Mouse (Mus musculus): Measurements from ENCODE around the gene Methig1.
"Not testable (repeated sequence)": the region's sequence is repeated elsewhere in the genome, so short reads cannot be mapped to it uniquely, and the experiment has no call there.

The Methig1 gene

DNA sequence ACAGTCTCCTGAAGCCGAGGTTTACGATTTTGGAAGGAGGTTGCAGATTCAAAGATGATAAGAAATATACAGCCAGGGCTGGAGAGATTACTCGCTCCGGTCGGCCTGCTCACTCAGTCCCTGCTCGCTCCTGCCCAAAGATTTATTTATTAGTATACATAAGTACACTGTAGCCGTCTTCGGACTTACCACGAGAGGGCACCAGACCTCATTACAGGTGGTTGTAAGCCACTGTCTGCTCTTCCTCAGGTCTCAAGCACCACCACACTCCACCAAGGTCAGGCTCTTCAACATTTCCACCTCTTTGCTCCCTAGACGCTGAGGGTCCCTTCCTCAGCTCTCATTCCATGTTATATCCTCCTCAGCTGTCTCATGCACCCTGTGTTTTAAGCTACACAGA, 15.1 kb upstream of the Methig1 start:
- in situ Hi-C loops (cut with MboI) = not testable (repeated sequence)

GRCm38 (mm10) chr15:100341314-100341980, 11.5 kb upstream of the Methig1 start:
- in situ Hi-C loops (cut with MboI) = not testable (repeated sequence)

DNA sequence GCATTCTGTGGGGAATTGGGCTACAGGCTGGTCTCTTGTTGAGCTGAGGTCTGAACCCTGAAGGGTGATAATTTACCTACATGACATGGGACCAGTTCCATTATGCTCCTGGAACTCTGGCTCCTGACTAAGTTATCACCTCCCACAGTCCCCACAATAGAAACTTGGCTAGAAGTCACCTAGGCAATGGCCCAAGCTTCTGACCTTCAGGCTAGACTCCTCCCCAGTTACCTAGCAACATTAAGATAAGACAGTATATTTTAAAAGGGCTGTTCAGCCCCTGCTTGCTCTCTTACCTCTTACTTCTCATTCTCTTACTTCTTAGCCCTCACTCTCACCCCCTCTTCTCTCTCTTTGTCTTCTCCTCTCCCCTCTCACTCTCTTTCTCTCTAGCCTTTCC, 7.5 kb upstream of the Methig1 start:
- in situ Hi-C loops (cut with MboI) = no loop called here

DNA sequence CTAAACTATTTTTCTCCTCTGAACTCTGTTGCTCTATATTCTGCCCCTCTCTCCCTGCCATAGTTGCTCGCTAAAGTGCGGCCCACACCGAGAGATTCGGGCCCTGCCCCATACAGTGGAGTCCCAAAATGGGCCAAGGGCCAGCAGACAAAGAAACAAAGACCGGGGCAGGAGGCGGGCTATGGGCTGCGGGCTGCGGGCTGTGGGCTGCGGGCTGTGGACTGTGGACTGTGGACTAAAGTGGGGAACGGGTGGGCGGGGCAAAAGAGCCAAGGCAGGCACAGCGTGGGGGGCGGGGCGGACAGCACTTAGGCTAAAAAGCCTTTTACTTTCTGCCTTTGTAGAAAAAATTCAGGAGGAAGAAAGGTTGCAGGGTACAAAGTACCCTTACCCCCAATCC, 6.2 kb upstream of the Methig1 start:
- in situ Hi-C loops (cut with MboI) = no loop called here

DNA sequence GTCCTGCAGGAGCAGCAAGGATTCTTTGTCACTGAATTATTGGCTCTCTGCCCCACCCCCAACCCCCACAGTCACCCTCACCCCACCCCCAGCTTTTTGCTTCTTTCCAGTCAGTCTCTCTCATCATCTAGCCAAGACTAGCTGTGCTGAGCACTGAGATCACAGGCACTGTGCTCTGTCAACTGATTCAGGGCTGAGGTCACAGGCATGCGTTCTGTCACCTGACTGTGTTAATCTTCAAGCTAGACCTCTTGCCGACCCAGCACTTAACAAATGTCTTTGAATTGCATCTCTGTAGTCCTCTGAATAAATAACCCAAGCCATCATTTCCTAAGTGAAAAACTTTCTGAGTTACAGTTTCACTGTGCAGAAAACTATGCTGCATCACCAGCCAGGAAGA, 3.5 kb upstream of the Methig1 start:
- in situ Hi-C loops (cut with MboI) = no loop called here

GRCm38 (mm10) chr15:100351501-100352060, 1.4 kb upstream of the Methig1 start:
- in situ Hi-C loops (cut with MboI) = no loop called here

DNA sequence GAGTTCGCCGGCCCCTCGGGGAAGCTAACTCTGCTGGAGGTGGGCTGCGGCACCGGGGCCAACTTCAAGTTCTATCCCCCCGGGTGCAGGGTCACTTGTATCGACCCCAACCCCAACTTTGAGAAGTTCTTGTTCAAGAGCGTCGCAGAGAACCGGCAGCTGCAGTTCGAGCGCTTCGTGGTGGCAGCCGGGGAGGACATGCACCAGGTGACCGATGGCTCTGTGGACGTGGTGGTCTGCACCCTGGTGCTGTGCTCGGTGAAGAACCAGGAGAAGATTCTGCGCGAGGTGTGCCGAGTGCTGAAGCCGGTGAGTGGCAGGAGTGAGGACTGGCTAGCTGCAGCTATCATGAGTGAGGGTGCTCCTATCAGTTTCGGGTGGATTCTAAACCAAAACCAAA, 450 bp downstream of the Methig1 start:
- in situ Hi-C loops (cut with MboI) = not testable (repeated sequence)

- in situ Hi-C loops (cut with MboI) = no loop called here
These were observed 2.9 kb downstream of the Methig1 start for GRCm38 (mm10) chr15:100355876-100356275.

DNA sequence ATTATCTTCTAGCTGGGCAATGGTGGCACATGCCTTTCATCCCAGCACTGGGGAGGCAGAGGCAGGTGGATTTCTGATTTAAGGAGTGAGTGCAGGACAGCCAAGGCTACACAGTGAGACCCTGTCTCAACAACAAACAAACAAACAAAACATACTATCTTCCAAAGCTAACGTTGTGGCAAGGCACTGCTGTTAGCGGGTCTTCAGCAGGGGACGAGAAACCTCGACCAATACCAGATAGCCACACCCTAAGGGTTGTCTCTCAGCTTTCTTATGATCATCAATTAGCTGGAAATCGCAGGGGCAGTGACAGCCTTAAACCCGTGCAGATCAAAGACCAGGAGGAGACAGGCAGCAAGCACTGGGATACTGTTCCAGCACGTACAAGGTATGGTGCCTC, 11.3 kb downstream of the Methig1 start, which contains the start of gene Higd1c:
Gene Higd1c (plus strand): TSS at position 301 of the 400 bp plus-strand sequence.
- in situ Hi-C loops (cut with MboI) = no loop called here

GRCm38 (mm10) chr15:100365967-100366366, 13.0 kb downstream of the Methig1 start:
- in situ Hi-C loops (cut with MboI) = not testable (repeated sequence)

- in situ Hi-C loops (cut with MboI) = no loop called here
These were observed 14.2 kb downstream of the Methig1 start for GRCm38 (mm10) chr15:100367119-100367518.

DNA sequence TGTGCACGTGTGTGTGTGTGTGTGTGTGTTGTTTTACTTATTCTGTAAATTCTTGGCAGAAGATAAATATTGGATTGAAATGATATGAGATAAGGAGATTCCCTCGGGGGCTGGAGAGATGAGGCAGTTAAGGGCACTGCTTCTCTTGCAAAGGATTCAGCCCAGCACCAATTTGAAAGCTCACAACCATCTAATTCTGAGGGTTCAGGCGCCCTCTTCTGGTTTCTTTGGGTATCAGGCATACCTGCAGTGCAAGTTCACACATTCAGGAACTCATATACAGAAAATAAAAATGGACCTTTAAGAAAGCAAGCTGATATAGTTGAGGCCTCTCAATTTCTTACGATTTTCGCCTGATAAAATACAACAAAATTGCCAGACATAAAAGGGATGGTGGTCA, 22.1 kb downstream of the Methig1 start:
- in situ Hi-C loops (cut with MboI) = no loop called here

- in situ Hi-C loops (cut with MboI) = not testable (repeated sequence)
These were observed 25.0 kb downstream of the Methig1 start for GRCm38 (mm10) chr15:100377847-100378505.

DNA sequence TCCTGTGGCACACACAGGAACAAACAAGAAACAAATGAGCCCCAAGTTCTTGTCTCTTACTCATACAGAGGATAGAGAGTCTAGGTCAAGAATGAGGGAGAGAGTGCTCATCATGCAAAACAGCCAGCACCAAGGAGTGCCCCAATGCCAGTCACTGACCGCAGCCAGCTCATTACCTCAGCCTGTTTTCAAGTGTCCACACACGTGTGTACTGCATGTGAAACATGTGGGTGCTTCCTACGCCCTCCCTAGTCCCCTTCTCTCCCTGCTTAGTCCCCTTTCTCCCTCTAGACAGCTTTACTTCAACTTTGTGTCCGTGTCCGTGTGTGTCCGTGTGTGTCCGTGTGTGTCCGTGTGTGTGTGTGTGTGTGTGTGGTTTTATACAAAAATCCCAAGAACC, 26.7 kb downstream of the Methig1 start:
- in situ Hi-C loops (cut with MboI) = no loop called here

DNA sequence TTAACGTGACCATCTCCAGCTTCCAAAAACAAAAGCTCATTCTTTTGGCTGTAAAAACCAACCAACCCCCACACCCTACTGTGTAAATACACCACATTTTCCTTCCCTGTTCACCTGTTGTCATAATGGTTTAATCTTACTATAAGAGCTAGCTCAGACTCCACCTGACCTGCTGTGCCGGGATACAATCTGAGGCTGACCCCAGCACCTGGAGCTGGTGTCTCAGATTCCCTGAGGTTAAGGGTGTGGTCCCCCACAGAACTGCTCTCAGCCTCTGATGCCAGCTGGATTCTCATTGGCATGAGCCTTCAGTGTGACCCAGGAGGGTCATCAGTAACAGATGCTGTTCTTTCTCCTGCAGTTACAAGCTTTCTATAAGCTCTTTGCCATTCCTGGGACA, 27.2 kb downstream of the Methig1 start:
- in situ Hi-C loops (cut with MboI) = no loop called here

DNA sequence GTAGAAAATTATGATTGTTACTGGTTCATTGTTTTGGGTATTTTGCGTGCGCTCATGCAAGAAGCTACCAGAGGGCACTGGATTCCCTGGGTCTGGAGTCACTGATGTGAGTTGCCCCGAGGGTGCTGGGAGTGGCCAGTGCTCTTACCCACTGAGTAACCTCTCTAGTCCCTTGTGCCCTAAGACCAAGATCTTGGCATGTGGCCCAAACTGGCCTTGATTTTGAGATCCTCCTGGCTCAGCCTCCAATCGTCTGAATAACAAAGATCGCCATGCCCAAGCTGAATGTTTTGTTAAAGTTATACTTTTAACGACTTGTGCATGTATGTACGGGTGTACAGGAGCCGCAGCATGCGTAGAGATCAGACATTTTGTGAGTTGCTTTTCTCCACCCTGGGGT, 32.8 kb downstream of the Methig1 start:
- in situ Hi-C loops (cut with MboI) = no loop called here

DNA sequence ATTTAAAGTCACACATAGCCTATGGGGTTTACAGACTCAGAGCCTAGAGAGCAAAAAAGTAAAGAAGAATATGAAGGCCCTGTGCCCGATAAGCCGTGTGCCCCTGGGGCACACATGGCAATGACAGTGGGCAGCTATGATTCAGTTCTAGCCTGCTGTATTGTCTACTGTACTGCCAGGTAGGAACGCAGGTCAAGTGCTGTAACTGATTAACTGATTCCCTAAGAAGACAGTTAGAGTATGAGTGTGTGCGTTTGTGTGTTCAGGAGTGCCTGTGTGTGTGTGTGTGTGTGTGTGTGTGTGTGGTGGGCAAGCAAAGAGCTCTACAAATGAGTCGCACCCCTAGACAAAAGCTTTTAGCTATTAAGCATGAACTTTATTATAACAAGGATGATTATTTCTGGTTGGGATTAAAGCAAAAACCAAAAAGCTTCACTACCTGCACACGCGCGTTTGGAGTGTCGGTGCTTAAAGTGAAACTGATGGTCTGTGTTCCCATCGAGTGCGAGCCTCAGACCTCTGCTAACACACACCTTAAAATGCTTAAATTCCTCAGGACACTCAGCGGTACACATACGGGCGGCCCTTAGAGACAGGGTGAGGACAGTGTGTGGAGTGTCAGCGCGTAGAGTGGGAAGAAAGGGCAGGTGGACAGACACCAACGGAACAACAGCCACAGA, 34.7 kb downstream of the Methig1 start:
- in situ Hi-C loops (cut with MboI) = no loop called here

- in situ Hi-C loops (cut with MboI) = no loop called here
These were observed 35.4 kb downstream of the Methig1 start for GRCm38 (mm10) chr15:100388224-100388835.

DNA sequence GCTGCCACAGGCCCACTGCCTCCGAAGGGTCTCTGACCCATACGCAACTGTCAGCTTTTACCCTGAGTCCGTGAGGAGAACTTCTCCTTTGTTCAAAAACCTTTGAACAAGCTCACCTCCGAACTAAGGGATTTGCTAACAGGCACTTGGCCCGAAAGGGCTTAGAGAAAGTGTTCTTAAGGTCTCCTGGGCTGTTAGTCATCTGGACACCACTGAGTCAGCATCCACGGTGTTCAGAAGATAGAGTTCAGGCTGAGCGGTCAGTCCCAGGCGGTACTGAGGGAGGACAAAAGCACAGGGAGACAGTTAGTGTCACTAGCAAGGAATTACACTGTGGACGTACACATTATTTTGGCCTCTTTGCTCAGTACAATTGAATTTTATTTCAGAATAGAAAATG, 35.9 kb downstream of the Methig1 start:
- in situ Hi-C loops (cut with MboI) = no loop called here

- in situ Hi-C loops (cut with MboI) = no loop called here
These were observed 38.1 kb downstream of the Methig1 start for GRCm38 (mm10) chr15:100391066-100391465.

- in situ Hi-C loops (cut with MboI) = no loop called here
These were observed 38.6 kb downstream of the Methig1 start for GRCm38 (mm10) chr15:100391599-100391998.

DNA sequence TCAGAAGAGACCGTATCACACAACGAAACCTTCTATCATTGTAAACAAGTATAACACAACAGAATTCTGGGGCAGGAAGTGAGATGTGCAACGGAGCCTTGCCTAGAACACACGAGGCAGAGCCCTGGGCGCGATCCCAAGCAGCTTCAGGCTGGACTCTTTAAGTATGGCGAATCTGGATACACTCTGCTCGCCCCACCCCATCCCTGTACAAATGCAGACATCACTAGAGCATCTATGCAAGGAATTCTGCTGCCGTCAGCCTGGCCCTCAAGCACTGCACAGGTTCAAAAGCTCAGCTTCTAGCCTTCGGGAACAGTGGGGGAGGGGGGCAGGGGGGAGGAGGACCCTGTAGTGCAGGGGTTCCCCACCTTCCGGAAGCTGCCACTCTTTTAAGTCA, 40.1 kb downstream of the Methig1 start:
- in situ Hi-C loops (cut with MboI) = no loop called here

Data from mature B cell (primary cell).